Mouse (Mus musculus) G1E (cell line): ENCODE results near the gene Mctp1.

Experiments used
- CTCF ChIP-seq: IDR thresholded peaks from 2 replicates; pipeline ENCODE4 v1.5.1; 2012; ENCODE audit warnings: low read depth, low read length, inconsistent platforms, mixed read lengths
- POLR2AphosphoS5 ChIP-seq: IDR thresholded peaks from 2 replicates; pipeline ENCODE4 v1.6.1; 2012; ENCODE audit warnings: low read depth, low read length, inconsistent platforms; ENCODE audit not compliant: insufficient replicate concordance
- TAL1 ChIP-seq: conservative IDR thresholded peaks from 2 replicates; pipeline ENCODE4 v1.6.1; 2012; ENCODE audit warnings: low read depth, low read length, inconsistent platforms, mixed read lengths

DNA sequence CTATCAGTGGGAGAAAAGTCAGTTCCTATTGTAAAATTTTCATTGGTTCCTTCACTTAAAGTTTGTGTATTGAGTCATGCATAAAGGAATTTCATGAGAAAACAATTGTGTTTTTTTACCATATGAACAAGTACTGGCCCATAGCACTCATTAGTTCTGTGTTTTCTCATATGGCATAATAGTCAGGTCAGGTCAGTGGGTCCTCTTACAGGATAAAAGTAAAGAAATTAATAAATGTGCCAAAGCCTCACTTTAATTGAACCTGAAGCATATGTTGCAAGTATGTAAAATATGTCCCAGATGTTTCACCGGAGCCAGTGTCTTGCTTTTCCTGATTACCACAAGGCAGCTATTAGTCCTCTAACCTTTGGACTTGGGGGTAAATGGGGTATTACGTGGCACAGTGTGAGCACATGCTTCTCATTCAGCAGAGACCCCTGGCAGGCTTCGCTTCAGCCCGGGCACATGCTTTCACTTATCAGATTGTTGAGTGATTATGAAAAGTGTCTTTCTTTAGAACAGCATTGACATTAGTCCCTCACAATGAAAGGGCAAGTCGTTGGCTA is 543.6 kb downstream of the Mctp1 start:
- TF ChIP-seq CTCF (no peak), POLR2AphosphoS5 (no peak), TAL1 (no peak)
